In the genomic region with DNA sequence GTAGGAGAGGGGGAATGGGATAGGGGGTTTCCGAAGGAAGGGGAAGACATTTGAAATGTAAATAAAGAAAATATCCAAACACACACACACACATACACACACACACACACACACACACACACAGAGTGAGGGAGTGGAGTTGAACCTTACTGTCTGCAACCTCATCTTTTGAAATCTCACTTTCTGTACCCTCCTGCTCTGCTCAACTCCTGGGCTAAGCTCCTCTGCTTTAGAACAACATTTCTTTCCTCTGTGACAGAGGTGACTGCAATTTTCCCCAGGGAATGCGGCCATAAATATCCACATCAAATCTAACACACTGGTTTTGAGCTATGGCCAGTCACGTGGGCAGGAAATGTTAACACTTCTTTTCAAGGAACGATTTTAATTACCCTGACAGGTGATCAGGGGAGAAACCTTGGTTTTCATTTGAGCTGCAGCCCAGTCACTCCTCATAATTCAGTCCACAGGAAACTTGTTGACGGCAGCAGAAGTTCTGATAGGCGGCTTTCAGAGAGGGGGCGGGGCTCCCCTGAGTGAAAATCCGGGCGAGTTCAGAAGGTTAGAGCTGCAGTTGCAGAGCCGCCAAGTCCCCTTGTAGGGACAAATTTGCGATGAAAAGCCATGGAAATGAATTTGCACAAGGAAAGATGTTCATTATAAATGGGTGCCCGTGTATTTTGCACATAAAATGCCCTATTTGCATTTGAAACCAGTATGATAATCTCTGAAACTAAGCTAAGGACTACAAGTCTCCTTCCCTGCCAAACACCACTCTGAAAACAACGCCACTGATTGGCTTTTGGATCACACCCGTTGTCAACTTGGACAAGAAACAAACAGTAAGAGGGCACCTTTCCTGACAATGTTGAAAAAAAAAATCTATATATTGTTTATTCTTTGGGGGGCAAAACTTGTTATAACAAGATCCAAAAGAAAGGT, we compare ENCODE assay signal across 8 mouse cellular contexts.
DNase-seq lines count a peak whose midpoint lies in the region; ATAC-seq and TF ChIP-seq lines count a peak whose summit lies in the region.

No protein-coding gene starts in this region.

- no peak overlapping the region for H3K9ac ChIP-seq in forebrain, postnatal 0 days
- no peak overlapping the region for H3K9ac ChIP-seq in hindbrain, embryonic 11.5 days (ENCODE audit: low read depth, low read length)
- no peak overlapping the region for H3K9ac ChIP-seq in midbrain, embryonic 11.5 days (ENCODE audit: low read length)

- 14% methylated on average over 14 of the region's 14 CpGs for WGBS in forebrain, postnatal 0 days
- WGBS in hindbrain, embryonic 11.5 days = 31% methylated on average over 14 of the region's 14 CpGs
- 28% methylated on average over 14 of the region's 14 CpGs for WGBS in midbrain, embryonic 11.5 days

- H3K27ac ChIP-seq in forebrain, postnatal 0 days (ENCODE audit: low read depth, low read length) = no peak overlapping the region
- no peak overlapping the region for H3K27ac ChIP-seq in hindbrain, embryonic 11.5 days (ENCODE audit: low read depth, low read length)
- no peak overlapping the region for H3K27ac ChIP-seq in midbrain, embryonic 11.5 days (ENCODE audit: low read depth, low read length)

- no peak; the same call in 1 of the 2 replicates for ATAC-seq in forebrain, postnatal 0 days
- ATAC-seq in hindbrain, embryonic 11.5 days (ENCODE audit: low FRiP score) = 0 out of 2 replicates have a peak, but pooled peaks have one; percentile 43
- ATAC-seq in midbrain, embryonic 11.5 days (ENCODE audit: low FRiP score) = peak; percentile 74

- H3K9me3 ChIP-seq in forebrain, postnatal 0 days (ENCODE audit: low read length) = no peaks in the 10 kb centered on the region
- no peaks in the 10 kb centered on the region for H3K9me3 ChIP-seq in hindbrain, embryonic 11.5 days (ENCODE audit: control insufficient read depth, low read length)
- H3K9me3 ChIP-seq in midbrain, embryonic 11.5 days (ENCODE audit: control insufficient read depth, low read length) = no peaks in the 10 kb centered on the region

- peak overlapping the region; percentile 33; the same call in 1 of the 2 replicates for H3K4me2 ChIP-seq in forebrain, postnatal 0 days (ENCODE audit: low read depth)
- H3K4me2 ChIP-seq in hindbrain, embryonic 11.5 days (replicated peaks; ENCODE audit: low read depth, low read length) = no peak overlapping the region
- H3K4me2 ChIP-seq in midbrain, embryonic 11.5 days = peak overlapping the region; percentile 25

- H3K4me1 ChIP-seq in forebrain, postnatal 0 days (ENCODE audit: insufficient read depth) = no peaks in the 10 kb centered on the region
- no peaks in the 10 kb centered on the region for H3K4me1 ChIP-seq in hindbrain, embryonic 11.5 days (replicated peaks; ENCODE audit: control insufficient read depth, insufficient read depth, low read length)
- H3K4me1 ChIP-seq in midbrain, embryonic 11.5 days (ENCODE audit: control insufficient read depth, insufficient read depth, low read length) = no peaks in the 10 kb centered on the region

- peak; percentile 7 for DNase-seq in ES-CJ7 (ENCODE audit: low read depth, low spot score)
- DNase-seq in adrenal gland, postnatal 10 days = peak; percentile 83
- DNase-seq in forebrain, postnatal 0 days = peak; percentile 39
- DNase-seq in hindbrain, embryonic 11.5 days (ENCODE audit: low spot score) = peak; percentile 45
- peak; percentile 10 to 24 for DNase-seq in layer of hippocampus, postnatal 36 days
- peak; percentile 88 for DNase-seq in midbrain, embryonic 11.5 days (ENCODE audit: low spot score, missing footprints)
- no peak for DNase-seq in frontal cortex, postnatal 14 days (ENCODE audit: low spot score in 2 of 2)
- DNase-seq in urinary bladder, postnatal 4 days (ENCODE audit: low spot score in 2 of 2) = no peak

- no peaks in the 10 kb centered on the region for H3K36me3 ChIP-seq in forebrain, postnatal 0 days (ENCODE audit: insufficient read depth)
- H3K36me3 ChIP-seq in hindbrain, embryonic 11.5 days (ENCODE audit: control insufficient read depth, insufficient read depth, low read length) = no peaks in the 10 kb centered on the region
- no peaks in the 10 kb centered on the region for H3K36me3 ChIP-seq in midbrain, embryonic 11.5 days (ENCODE audit: control insufficient read depth, insufficient read depth, low read length)

- no peaks in the 10 kb centered on the region for H3K27me3 ChIP-seq in forebrain, postnatal 0 days (ENCODE audit: insufficient read depth, low read length)
- no peaks in the 10 kb centered on the region for H3K27me3 ChIP-seq in hindbrain, embryonic 11.5 days (ENCODE audit: control insufficient read depth, insufficient read depth, low read length)
- H3K27me3 ChIP-seq in midbrain, embryonic 11.5 days (ENCODE audit: control insufficient read depth, insufficient read depth, low read length) = no peaks in the 10 kb centered on the region

- no peak overlapping the region for H3K4me3 ChIP-seq in forebrain, postnatal 0 days (ENCODE audit: low read depth, low read length)
- no peak overlapping the region for H3K4me3 ChIP-seq in hindbrain, embryonic 11.5 days (ENCODE audit: low read depth, low read length)
- no peak overlapping the region for H3K4me3 ChIP-seq in midbrain, embryonic 11.5 days (ENCODE audit: low read depth, low read length)

- TF ChIP-seq CTCF in forebrain, postnatal 0 days (IDR thresholded peaks at IDR 0.05; ENCODE audit: low read depth) = no peak

Comparison
In these comparisons a context has a peak if more than half of its experiments do, and no peak if none do; other contexts are left out.
1. DNase-seq: peak in ES-CJ7 (single experiment), adrenal gland, postnatal 10 days (single experiment), forebrain, postnatal 0 days (single experiment), hindbrain, embryonic 11.5 days (single experiment), layer of hippocampus, postnatal 36 days (2 of 2) and midbrain, embryonic 11.5 days (single experiment); none in frontal cortex, postnatal 14 days (0 of 2) and urinary bladder, postnatal 4 days (0 of 2).